Mouse (Mus musculus): ENCODE data around the gene Crtc2. TPM values are rescaled to one million over a fixed set of nuclear protein-coding genes. Genes with fewer than 3 reads are reported as not detected.
"Not testable (repeated sequence)": the region's sequence is repeated elsewhere in the genome, so short reads cannot be mapped to it uniquely, and the experiment has no call there.

Gene Crtc2
- polyA plus RNA-seq, 1 experiment from 2014 or later: 9.0 TPM

GRCm38 (mm10) chr3:90289403-90289802 lies 35.4 kb downstream of the Crtc2 start:
- H3K4me2 ChIP-seq; H3K4me1 ChIP-seq (ENCODE audit: control insufficient read depth, insufficient read depth, low read length); H3K9me3 ChIP-seq (ENCODE audit: control insufficient read depth, low read length); H3K36me3 ChIP-seq (ENCODE audit: control insufficient read depth, insufficient read depth, low read length); H3K27ac ChIP-seq (ENCODE audit: low read depth, low read length); H3K9ac ChIP-seq (ENCODE audit: low read length); H3K27me3 ChIP-seq (ENCODE audit: control insufficient read depth, insufficient read depth, low read length); DNase-seq (ENCODE audit: low spot score, missing footprints); ATAC-seq (ENCODE audit: low FRiP score); H3K4me3 ChIP-seq (ENCODE audit: low read depth, low read length): not testable (repeated sequence)
- 60% methylated on average over 3 of the region's 3 CpGs for WGBS

GRCm38 (mm10) chr3:90290602-90291001 lies 36.6 kb downstream of the Crtc2 start:
- Histone ChIP-seq H3K9me3 (ENCODE audit: control insufficient read depth, low read length) (no peaks in the 10 kb centered on the region), H3K27ac (ENCODE audit: low read depth, low read length) (no peak overlapping the region), H3K9ac (ENCODE audit: low read length) (no peak overlapping the region), H3K4me1 (ENCODE audit: control insufficient read depth, insufficient read depth, low read length) (peaks cover 11% of the 10 kb centered on the region), H3K27me3 (ENCODE audit: control insufficient read depth, insufficient read depth, low read length) (no peaks in the 10 kb centered on the region), H3K36me3 (ENCODE audit: control insufficient read depth, insufficient read depth, low read length) (no peaks in the 10 kb centered on the region), H3K4me3 (ENCODE audit: low read depth, low read length) (no peak overlapping the region), H3K4me2 (no peak overlapping the region)
- no peak for DNase-seq (ENCODE audit: low spot score, missing footprints)
- WGBS: 85% methylated on average over 1 of the region's 1 CpGs
- no peak for ATAC-seq (ENCODE audit: low FRiP score)

GRCm38 (mm10) chr3:90291982-90292344 lies 38.0 kb downstream of the Crtc2 start:
- Histone ChIP-seq H3K4me3 (ENCODE audit: low read depth, low read length) (peak overlapping the region; percentile 80), H3K9me3 (ENCODE audit: control insufficient read depth, low read length) (no peaks in the 10 kb centered on the region), H3K27ac (ENCODE audit: low read depth, low read length) (peak overlapping the region; percentile 90), H3K27me3 (ENCODE audit: control insufficient read depth, insufficient read depth, low read length) (no peaks in the 10 kb centered on the region), H3K9ac (ENCODE audit: low read length) (peak overlapping the region; percentile 83; the same call in 1 of the 2 replicates), H3K36me3 (ENCODE audit: control insufficient read depth, insufficient read depth, low read length) (no peaks in the 10 kb centered on the region), H3K4me2 (peak overlapping the region; percentile 63), H3K4me1 (ENCODE audit: control insufficient read depth, insufficient read depth, low read length) (peaks cover 11% of the 10 kb centered on the region)
- no peak for DNase-seq (ENCODE audit: low spot score, missing footprints)
- no peak for ATAC-seq (ENCODE audit: low FRiP score)
- WGBS: 40% methylated on average over 2 of the region's 2 CpGs

- Histone ChIP-seq H3K9me3 (ENCODE audit: control insufficient read depth, low read length) (no peaks in the 10 kb centered on the region), H3K9ac (ENCODE audit: low read length) (peak within 1 kb of the TSS; percentile 91), H3K4me3 (ENCODE audit: low read depth, low read length) (peak within 1 kb of the TSS; percentile 80), H3K4me2 (peak within 1 kb of the TSS; percentile 63), H3K4me1 (ENCODE audit: control insufficient read depth, insufficient read depth, low read length) (peaks cover 11% of the 10 kb centered on the region), H3K27me3 (ENCODE audit: control insufficient read depth, insufficient read depth, low read length) (no peaks in the 10 kb centered on the region), H3K27ac (ENCODE audit: low read depth, low read length) (peak within 1 kb of the TSS; percentile 94), H3K36me3 (ENCODE audit: control insufficient read depth, insufficient read depth, low read length) (no peaks in the 10 kb centered on the region)
- ATAC-seq (ENCODE audit: low FRiP score): peak; percentile 99
- peak; percentile 100 for DNase-seq (ENCODE audit: low spot score, missing footprints)
- under 1% methylated on average over 46 of the region's 47 CpGs for WGBS
Measured at GRCm38 (mm10) chr3:90292345-90293275, 38.6 kb downstream of the Crtc2 start, which contains the start of gene Gatad2b. Gatad2b (plus strand) TSS chr3:90293178.

- under 1% methylated on average over 33 of the region's 68 CpGs for WGBS
- Histone ChIP-seq H3K4me1 (ENCODE audit: control insufficient read depth, insufficient read depth, low read length) (peaks cover 11% of the 10 kb centered on the region), H3K27me3 (ENCODE audit: control insufficient read depth, insufficient read depth, low read length) (no peaks in the 10 kb centered on the region), H3K9ac (ENCODE audit: low read length) (peak overlapping the region; percentile 91), H3K27ac (ENCODE audit: low read depth, low read length) (peak overlapping the region; percentile 94), H3K4me3 (ENCODE audit: low read depth, low read length) (peak overlapping the region; percentile 80), H3K4me2 (peak overlapping the region; percentile 62), H3K36me3 (ENCODE audit: control insufficient read depth, insufficient read depth, low read length) (no peaks in the 10 kb centered on the region), H3K9me3 (ENCODE audit: control insufficient read depth, low read length) (no peaks in the 10 kb centered on the region)
- DNase-seq (ENCODE audit: low spot score, missing footprints) (peak; percentile 98), ATAC-seq (ENCODE audit: low FRiP score) (peak; percentile 67)
Measured at GRCm38 (mm10) chr3:90293352-90294063, 39.5 kb downstream of the Crtc2 start.

- H3K9me3 ChIP-seq (ENCODE audit: control insufficient read depth, low read length): no peaks in the 10 kb centered on the region
- ATAC-seq (ENCODE audit: low FRiP score): no peak
- H3K27me3 ChIP-seq (ENCODE audit: control insufficient read depth, insufficient read depth, low read length): no peaks in the 10 kb centered on the region
- peaks cover 11% of the 10 kb centered on the region for H3K4me1 ChIP-seq (ENCODE audit: control insufficient read depth, insufficient read depth, low read length)
- peak overlapping the region; percentile 80 for H3K4me3 ChIP-seq (ENCODE audit: low read depth, low read length)
- peak; percentile 93 for DNase-seq (ENCODE audit: low spot score, missing footprints)
- peak overlapping the region; percentile 62 for H3K4me2 ChIP-seq
- peak overlapping the region; percentile 91 for H3K9ac ChIP-seq (ENCODE audit: low read length)
- 1% methylated on average over 11 of the region's 11 CpGs for WGBS
- peak overlapping the region; percentile 94; the same call in 1 of the 2 replicates for H3K27ac ChIP-seq (ENCODE audit: low read depth, low read length)
- H3K36me3 ChIP-seq (ENCODE audit: control insufficient read depth, insufficient read depth, low read length): no peaks in the 10 kb centered on the region
Measured at GRCm38 (mm10) chr3:90294064-90294440, 40.1 kb downstream of the Crtc2 start.

- no peak overlapping the region for H3K27ac ChIP-seq (ENCODE audit: low read depth, low read length)
- peak overlapping the region; percentile 62 for H3K4me2 ChIP-seq
- peaks cover 11% of the 10 kb centered on the region for H3K4me1 ChIP-seq (ENCODE audit: control insufficient read depth, insufficient read depth, low read length)
Measured at GRCm38 (mm10) chr3:90294651-90295050, 40.7 kb downstream of the Crtc2 start.

GRCm38 (mm10) chr3:90305801-90306200 lies 51.8 kb downstream of the Crtc2 start:
- no peak overlapping the region for H3K27ac ChIP-seq (ENCODE audit: low read depth, low read length)
- H3K4me1 ChIP-seq (ENCODE audit: control insufficient read depth, insufficient read depth, low read length): no peaks in the 10 kb centered on the region
- ATAC-seq (ENCODE audit: low FRiP score): no peak
- H3K9me3 ChIP-seq (ENCODE audit: control insufficient read depth, low read length): no peaks in the 10 kb centered on the region
- no peak overlapping the region for H3K4me3 ChIP-seq (ENCODE audit: low read depth, low read length)
- H3K9ac ChIP-seq (ENCODE audit: low read length): no peak overlapping the region
- WGBS: 86% methylated on average over 3 of the region's 3 CpGs
- no peaks in the 10 kb centered on the region for H3K36me3 ChIP-seq (ENCODE audit: control insufficient read depth, insufficient read depth, low read length)
- no peak for DNase-seq (ENCODE audit: low spot score, missing footprints)
- H3K4me2 ChIP-seq: no peak overlapping the region
- no peaks in the 10 kb centered on the region for H3K27me3 ChIP-seq (ENCODE audit: control insufficient read depth, insufficient read depth, low read length)

More at GRCm38 (mm10) chr3:90294651-90295050, 40.7 kb downstream of the Crtc2 start:
- Histone ChIP-seq H3K9me3 (ENCODE audit: control insufficient read depth, low read length) (no peaks in the 10 kb centered on the region), H3K9ac (ENCODE audit: low read length) (peak overlapping the region; percentile 91), H3K27me3 (ENCODE audit: control insufficient read depth, insufficient read depth, low read length) (no peaks in the 10 kb centered on the region), H3K36me3 (ENCODE audit: control insufficient read depth, insufficient read depth, low read length) (no peaks in the 10 kb centered on the region), H3K4me3 (ENCODE audit: low read depth, low read length) (peak overlapping the region; percentile 80)
- DNase-seq (ENCODE audit: low spot score, missing footprints) (no peak), ATAC-seq (ENCODE audit: low FRiP score) (no peak)
- WGBS: 83% methylated on average over 2 of the region's 2 CpGs

- no peak overlapping the region for H3K27ac ChIP-seq (ENCODE audit: low read depth, low read length)
Measured at GRCm38 (mm10) chr3:90309589-90309988, 55.6 kb downstream of the Crtc2 start.

More at GRCm38 (mm10) chr3:90309589-90309988, 55.6 kb downstream of the Crtc2 start:
- Histone ChIP-seq H3K4me2 (no peak overlapping the region), H3K36me3 (ENCODE audit: control insufficient read depth, insufficient read depth, low read length) (no peaks in the 10 kb centered on the region), H3K9ac (ENCODE audit: low read length) (no peak overlapping the region), H3K4me3 (ENCODE audit: low read depth, low read length) (no peak overlapping the region), H3K4me1 (ENCODE audit: control insufficient read depth, insufficient read depth, low read length) (no peaks in the 10 kb centered on the region), H3K27me3 (ENCODE audit: control insufficient read depth, insufficient read depth, low read length) (no peaks in the 10 kb centered on the region), H3K9me3 (ENCODE audit: control insufficient read depth, low read length) (no peaks in the 10 kb centered on the region)
- ATAC-seq (ENCODE audit: low FRiP score) (no peak), DNase-seq (ENCODE audit: low spot score, missing footprints) (no peak)

All from midbrain, embryonic 11.5 days (tissue).